Mouse (Mus musculus) C2C12 (cell line): ENCODE measurements at regions not wholly inside any gene's neighbourhood (a gene's known extent, or its start where the extent isn't known, plus 50 kb on each side); places are given as distances from the start of the nearest gene placed in this dataset.

Experiments used
- CEBPB ChIP-seq: IDR thresholded peaks from one replicate; pipeline ENCODE4 v1.6.1; 2011; ENCODE audit warnings: low read depth, mild to moderate bottlenecking, control low read depth, moderate library complexity
- CTCF ChIP-seq: IDR thresholded peaks from one replicate; pipeline ENCODE4 v1.5.1; 2011; ENCODE audit not compliant: control insufficient read depth, insufficient read depth, insufficient read length
- FOSL1 ChIP-seq: IDR thresholded peaks from one replicate; pipeline ENCODE4 v1.8.0; 2011; ENCODE audit warnings: mild to moderate bottlenecking, low read length; ENCODE audit not compliant: poor library complexity, insufficient read depth, severe bottlenecking
- MYOD1 ChIP-seq: IDR thresholded peaks from one replicate; pipeline ENCODE4 v1.6.1; 2011; ENCODE audit warnings: low read depth; ENCODE audit not compliant: control insufficient read depth, insufficient read length
- USF1 ChIP-seq: IDR thresholded peaks from one replicate; pipeline ENCODE4 v1.6.1; 2011; ENCODE audit warnings: low read depth, mild to moderate bottlenecking, control low read depth, moderate library complexity

DNA sequence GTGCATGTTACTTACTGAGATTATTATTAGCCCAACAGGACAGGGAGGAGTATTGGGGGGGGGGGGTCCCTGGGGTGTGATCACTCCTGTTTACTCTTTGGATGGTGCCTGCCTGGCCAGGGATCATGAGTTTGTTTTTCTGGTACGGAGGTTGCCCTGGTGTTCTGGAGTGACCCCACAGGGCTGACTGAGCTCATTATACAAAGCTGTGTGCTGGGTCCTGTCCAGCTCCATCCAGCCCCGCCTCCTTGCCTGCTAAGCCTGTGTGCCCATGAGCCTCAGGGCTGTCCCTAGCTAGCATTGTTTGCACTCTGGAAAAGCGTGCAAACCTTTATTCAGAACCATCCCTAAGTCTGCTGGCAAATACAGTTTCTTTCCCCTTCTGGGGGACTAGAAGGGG is 1335.1 kb upstream of the A1bg start:
- TF ChIP-seq CTCF = no peak
- no peak for TF ChIP-seq USF1
- TF ChIP-seq CEBPB = no peak
- no peak for TF ChIP-seq MYOD1
- TF ChIP-seq FOSL1 = no peak
